ENCODE assay signal across 13 mouse cellular contexts in genomic region chr2:168839221-168839620, GRCm38 (mm10).
DNase-seq lines count a peak whose midpoint lies in the region; ATAC-seq lines count a peak whose summit lies in the region.
"Had no signal": no experiment of that assay in that cellular context is flagged by ENCODE, and none has a peak within 500 bp of the region (broad histone marks: within the 10 kb centered on the region; RNA-seq: fewer than 3 reads in every experiment).

No protein-coding gene starts in this region.

- no peaks in the 10 kb centered on the region for H3K9me3 ChIP-seq in hindbrain, embryonic 10.5 days
- H3K9me3 ChIP-seq in hindbrain, embryonic 14.5 days (ENCODE audit: control insufficient read depth, low read length): no peaks in the 10 kb centered on the region
- no peaks in the 10 kb centered on the region for H3K9me3 ChIP-seq in neural tube, embryonic 12.5 days
- H3K9me3 ChIP-seq in neural tube, embryonic 15.5 days (replicated peaks): no peaks in the 10 kb centered on the region
- H3K9me3 ChIP-seq in forebrain, embryonic 15.5 days: no peaks in the 10 kb centered on the region
- H3K9me3 ChIP-seq in midbrain, embryonic 15.5 days: no peaks in the 10 kb centered on the region; the same call in 1 of the 2 replicates
- H3K9me3 ChIP-seq: lung, embryonic 15.5 days had no signal

- H3K4me1 ChIP-seq in hindbrain, embryonic 10.5 days (replicated peaks): peaks cover 60% of the 10 kb centered on the region
- H3K4me1 ChIP-seq in hindbrain, embryonic 14.5 days (replicated peaks; ENCODE audit: control insufficient read depth, insufficient read depth, low read length): peaks cover 20% of the 10 kb centered on the region
- peaks cover 34% of the 10 kb centered on the region for H3K4me1 ChIP-seq in neural tube, embryonic 12.5 days
- H3K4me1 ChIP-seq in neural tube, embryonic 15.5 days: peaks cover 30% of the 10 kb centered on the region
- H3K4me1 ChIP-seq in forebrain, embryonic 15.5 days: peaks cover 30% of the 10 kb centered on the region
- peaks cover 43% of the 10 kb centered on the region for H3K4me1 ChIP-seq in midbrain, embryonic 15.5 days

- no peak overlapping the region for H3K4me2 ChIP-seq in hindbrain, embryonic 14.5 days (replicated peaks)
- H3K4me2 ChIP-seq in neural tube, embryonic 12.5 days (replicated peaks): peak overlapping the region; percentile 57
- H3K4me2 ChIP-seq in neural tube, embryonic 15.5 days: no peak overlapping the region
- H3K4me2 ChIP-seq in forebrain, embryonic 15.5 days (replicated peaks): peak overlapping the region; percentile 38; the same call in 1 of the 2 replicates
- peak overlapping the region; percentile 41; the same call in 1 of the 2 replicates for H3K4me2 ChIP-seq in midbrain, embryonic 15.5 days

- DNase-seq in hindbrain, embryonic 10.5 days (ENCODE audit: low spot score): no peak
- no peak for DNase-seq in hindbrain, embryonic 14.5 days (ENCODE audit: low spot score)
- DNase-seq in testis, postnatal 14 days (ENCODE audit: low spot score): no peak
- DNase-seq: cerebellum, postnatal 25 days; heart, adult 18-20 months; kidney, postnatal 10 days; layer of hippocampus, adult 9-11 months had no signal

- H3K9ac ChIP-seq in hindbrain, embryonic 14.5 days: no peak overlapping the region
- H3K9ac ChIP-seq in neural tube, embryonic 12.5 days: 0 out of 2 replicates have a peak overlapping the region, but pooled peaks have one; percentile 17
- H3K9ac ChIP-seq in neural tube, embryonic 15.5 days (replicated peaks): no peak overlapping the region
- H3K9ac ChIP-seq in forebrain, embryonic 15.5 days (replicated peaks): no peak overlapping the region
- no peak overlapping the region for H3K9ac ChIP-seq in midbrain, embryonic 15.5 days
- H3K9ac ChIP-seq: lung, embryonic 15.5 days had no signal

- no peak for ATAC-seq in hindbrain, embryonic 14.5 days (ENCODE audit: low FRiP score)
- ATAC-seq in neural tube, embryonic 12.5 days (ENCODE audit: low FRiP score, low read depth): no peak
- ATAC-seq in neural tube, embryonic 15.5 days (ENCODE audit: low FRiP score): no peak
- no peak for ATAC-seq in forebrain, embryonic 15.5 days (replicated peaks)
- no peak for ATAC-seq in midbrain, embryonic 15.5 days (replicated peaks)
- ATAC-seq: activated CD4-positive, CD25-positive, alpha-beta regulatory T cell, adult 4 months had no signal

- peak overlapping the region; percentile 48 for H3K4me3 ChIP-seq in hindbrain, embryonic 10.5 days
- H3K4me3 ChIP-seq in hindbrain, embryonic 14.5 days (replicated peaks; ENCODE audit: low read length): no peak overlapping the region
- H3K4me3 ChIP-seq in neural tube, embryonic 12.5 days: no peak overlapping the region
- no peak overlapping the region for H3K4me3 ChIP-seq in neural tube, embryonic 15.5 days (replicated peaks)
- no peak overlapping the region for H3K4me3 ChIP-seq in forebrain, embryonic 15.5 days
- no peak overlapping the region for H3K4me3 ChIP-seq in midbrain, embryonic 15.5 days

- 3% methylated on average over 6 of the region's 6 CpGs for WGBS in hindbrain, embryonic 10.5 days
- WGBS in hindbrain, embryonic 14.5 days: 6% methylated on average over 6 of the region's 6 CpGs
- WGBS in neural tube, embryonic 12.5 days: 6% methylated on average over 6 of the region's 6 CpGs
- WGBS in neural tube, embryonic 15.5 days: 19% methylated on average over 6 of the region's 6 CpGs
- WGBS in forebrain, embryonic 15.5 days: 15% methylated on average over 6 of the region's 6 CpGs
- 11% methylated on average over 6 of the region's 6 CpGs for WGBS in midbrain, embryonic 15.5 days

- peak overlapping the region; percentile 90 for H3K27ac ChIP-seq in hindbrain, embryonic 10.5 days
- H3K27ac ChIP-seq in hindbrain, embryonic 14.5 days: no peak overlapping the region
- H3K27ac ChIP-seq in neural tube, embryonic 12.5 days: no peak overlapping the region
- no peak overlapping the region for H3K27ac ChIP-seq in neural tube, embryonic 15.5 days (replicated peaks)
- H3K27ac ChIP-seq in forebrain, embryonic 15.5 days (replicated peaks): no peak overlapping the region
- peak overlapping the region; percentile 46 for H3K27ac ChIP-seq in midbrain, embryonic 15.5 days
- H3K27ac ChIP-seq: lung, embryonic 15.5 days had no signal

- no peaks in the 10 kb centered on the region for H3K36me3 ChIP-seq in hindbrain, embryonic 10.5 days
- H3K36me3 ChIP-seq in hindbrain, embryonic 14.5 days (replicated peaks; ENCODE audit: control insufficient read depth, insufficient read depth): no peaks in the 10 kb centered on the region
- H3K36me3 ChIP-seq in neural tube, embryonic 12.5 days: no peaks in the 10 kb centered on the region
- H3K36me3 ChIP-seq in neural tube, embryonic 15.5 days: no peaks in the 10 kb centered on the region
- H3K36me3 ChIP-seq in forebrain, embryonic 15.5 days: no peaks in the 10 kb centered on the region
- no peaks in the 10 kb centered on the region for H3K36me3 ChIP-seq in midbrain, embryonic 15.5 days (replicated peaks)
- H3K36me3 ChIP-seq: lung, embryonic 15.5 days had no signal

- peaks cover 35% of the 10 kb centered on the region for H3K27me3 ChIP-seq in hindbrain, embryonic 10.5 days (ENCODE audit: insufficient read depth, poor library complexity, severe bottlenecking)
- peaks cover 38% of the 10 kb centered on the region for H3K27me3 ChIP-seq in hindbrain, embryonic 14.5 days (ENCODE audit: control insufficient read depth, insufficient read depth, low read length)
- peaks cover 5% of the 10 kb centered on the region for H3K27me3 ChIP-seq in neural tube, embryonic 12.5 days (replicated peaks)
- peaks cover 27% of the 10 kb centered on the region for H3K27me3 ChIP-seq in neural tube, embryonic 15.5 days (replicated peaks)
- H3K27me3 ChIP-seq in forebrain, embryonic 15.5 days: peaks cover 42% of the 10 kb centered on the region
- H3K27me3 ChIP-seq in midbrain, embryonic 15.5 days (replicated peaks): 0 out of 2 replicates have a peak, but pooled peaks cover 9% of the 10 kb centered on the region

Comparison
In these comparisons a context has a peak if more than half of its experiments do, and no peak if none do; other contexts are left out.
1. H3K27ac ChIP-seq: peak in hindbrain, embryonic 10.5 days (single experiment) and midbrain, embryonic 15.5 days (single experiment); none in hindbrain, embryonic 14.5 days (single experiment), neural tube, embryonic 12.5 days (single experiment), neural tube, embryonic 15.5 days (single experiment) and forebrain, embryonic 15.5 days (single experiment).
2. H3K4me2 ChIP-seq: peak in neural tube, embryonic 12.5 days (single experiment), forebrain, embryonic 15.5 days (single experiment) and midbrain, embryonic 15.5 days (single experiment); none in hindbrain, embryonic 14.5 days (single experiment) and neural tube, embryonic 15.5 days (single experiment).